Mouse (Mus musculus): ENCODE measurements around the gene Mul1. TPM values are rescaled to one million over a fixed set of nuclear protein-coding genes. Genes with fewer than 3 reads are reported as not detected.
"Not testable (repeated sequence)": the region's sequence is repeated elsewhere in the genome, so short reads cannot be mapped to it uniquely, and the experiment has no call there.

Mul1 gene
- polyA plus RNA-seq, 1 experiment from 2014 or later = 22.3 TPM

- ATAC-seq (replicated peaks; ENCODE audit: extremely low read depth, insufficient read depth, low FRiP score) = no peak
- H3K36me3 ChIP-seq (ENCODE audit: control insufficient read depth, insufficient read depth) = no peaks in the 10 kb centered on the region
- 52% methylated on average over 7 of the region's 7 CpGs for WGBS
Observed at GRCm38 (mm10) chr4:138411504-138412121, 22.9 kb upstream of the Mul1 start.

GRCm38 (mm10) chr4:138414725-138415124 lies 19.7 kb upstream of the Mul1 start:
- no peaks in the 10 kb centered on the region for H3K9me3 ChIP-seq (replicated peaks; ENCODE audit: control insufficient read depth, low read length)
- H3K36me3 ChIP-seq (ENCODE audit: control insufficient read depth, insufficient read depth) = no peaks in the 10 kb centered on the region
- H3K9ac ChIP-seq (ENCODE audit: low read length) = no peak overlapping the region
- H3K4me2 ChIP-seq (ENCODE audit: low read depth, low read length) = no peak overlapping the region
- 9% methylated on average over 5 of the region's 6 CpGs for WGBS
- no peak overlapping the region for H3K4me3 ChIP-seq (ENCODE audit: low read length)
- peak; percentile 28; the same call in 1 of the 2 replicates for ATAC-seq (replicated peaks; ENCODE audit: extremely low read depth, insufficient read depth, low FRiP score)
- no peak overlapping the region; the same call in 1 of the 2 replicates for H3K27ac ChIP-seq (ENCODE audit: low read length)
- H3K27me3 ChIP-seq (ENCODE audit: control insufficient read depth, insufficient read depth, low read length) = peaks cover 18% of the 10 kb centered on the region
- H3K4me1 ChIP-seq (ENCODE audit: control insufficient read depth, insufficient read depth, low read length) = peaks cover 6% of the 10 kb centered on the region

More at GRCm38 (mm10) chr4:138411504-138412121, 22.9 kb upstream of the Mul1 start:
- Histone ChIP-seq H3K27ac (ENCODE audit: low read length) (no peak overlapping the region), H3K27me3 (ENCODE audit: control insufficient read depth, insufficient read depth, low read length) (peaks cover 10% of the 10 kb centered on the region), H3K4me3 (ENCODE audit: low read length) (no peak overlapping the region), H3K9me3 (replicated peaks; ENCODE audit: control insufficient read depth, low read length) (no peaks in the 10 kb centered on the region), H3K9ac (ENCODE audit: low read length) (no peak overlapping the region), H3K4me1 (ENCODE audit: control insufficient read depth, insufficient read depth, low read length) (peaks cover 6% of the 10 kb centered on the region), H3K4me2 (ENCODE audit: low read depth, low read length) (no peak overlapping the region)

GRCm38 (mm10) chr4:138415991-138416390 lies 18.5 kb upstream of the Mul1 start:
- Histone ChIP-seq H3K4me1 (ENCODE audit: control insufficient read depth, insufficient read depth, low read length) (peaks cover 6% of the 10 kb centered on the region), H3K27ac (ENCODE audit: low read length) (no peak overlapping the region), H3K27me3 (ENCODE audit: control insufficient read depth, insufficient read depth, low read length) (peaks cover 21% of the 10 kb centered on the region), H3K9me3 (replicated peaks; ENCODE audit: control insufficient read depth, low read length) (no peaks in the 10 kb centered on the region), H3K4me3 (ENCODE audit: low read length) (no peak overlapping the region), H3K36me3 (ENCODE audit: control insufficient read depth, insufficient read depth) (no peaks in the 10 kb centered on the region), H3K4me2 (ENCODE audit: low read depth, low read length) (no peak overlapping the region), H3K9ac (ENCODE audit: low read length) (no peak overlapping the region)
- WGBS = 72% methylated on average over 3 of the region's 3 CpGs
- no peak for ATAC-seq (replicated peaks; ENCODE audit: extremely low read depth, insufficient read depth, low FRiP score)

GRCm38 (mm10) chr4:138416414-138416813 lies 18.1 kb upstream of the Mul1 start:
- H3K4me1 ChIP-seq (ENCODE audit: control insufficient read depth, insufficient read depth, low read length) = peaks cover 6% of the 10 kb centered on the region
- no peak overlapping the region for H3K27ac ChIP-seq (ENCODE audit: low read length)
- WGBS = 53% methylated on average over 5 of the region's 5 CpGs
- peaks cover 23% of the 10 kb centered on the region for H3K27me3 ChIP-seq (ENCODE audit: control insufficient read depth, insufficient read depth, low read length)
- H3K9ac ChIP-seq (ENCODE audit: low read length) = no peak overlapping the region
- no peak for ATAC-seq (replicated peaks; ENCODE audit: extremely low read depth, insufficient read depth, low FRiP score)
- H3K4me2 ChIP-seq (ENCODE audit: low read depth, low read length) = no peak overlapping the region
- no peaks in the 10 kb centered on the region for H3K9me3 ChIP-seq (replicated peaks; ENCODE audit: control insufficient read depth, low read length)
- H3K4me3 ChIP-seq (ENCODE audit: low read length) = no peak overlapping the region
- no peaks in the 10 kb centered on the region for H3K36me3 ChIP-seq (ENCODE audit: control insufficient read depth, insufficient read depth)

- WGBS = 79% methylated on average over 4 of the region's 4 CpGs
- peaks cover 25% of the 10 kb centered on the region for H3K27me3 ChIP-seq (ENCODE audit: control insufficient read depth, insufficient read depth, low read length)
- no peak for ATAC-seq (replicated peaks; ENCODE audit: extremely low read depth, insufficient read depth, low FRiP score)
Observed at GRCm38 (mm10) chr4:138417882-138418281, 16.6 kb upstream of the Mul1 start.

GRCm38 (mm10) chr4:138418340-138418957 lies 16.0 kb upstream of the Mul1 start:
- no peak overlapping the region for H3K27ac ChIP-seq (ENCODE audit: low read length)
- H3K27me3 ChIP-seq (ENCODE audit: control insufficient read depth, insufficient read depth, low read length) = peaks cover 25% of the 10 kb centered on the region
- WGBS = 52% methylated on average over 11 of the region's 11 CpGs
- no peak overlapping the region for H3K4me2 ChIP-seq (ENCODE audit: low read depth, low read length)
- peaks cover 6% of the 10 kb centered on the region for H3K4me1 ChIP-seq (ENCODE audit: control insufficient read depth, insufficient read depth, low read length)
- H3K9me3 ChIP-seq (replicated peaks; ENCODE audit: control insufficient read depth, low read length) = 0 out of 2 replicates have a peak, but pooled peaks cover 3% of the 10 kb centered on the region
- no peak overlapping the region for H3K9ac ChIP-seq (ENCODE audit: low read length)
- ATAC-seq (replicated peaks; ENCODE audit: extremely low read depth, insufficient read depth, low FRiP score) = no peak
- H3K36me3 ChIP-seq (ENCODE audit: control insufficient read depth, insufficient read depth) = no peaks in the 10 kb centered on the region
- no peak overlapping the region for H3K4me3 ChIP-seq (ENCODE audit: low read length)

More at GRCm38 (mm10) chr4:138417882-138418281, 16.6 kb upstream of the Mul1 start:
- H3K36me3 ChIP-seq (ENCODE audit: control insufficient read depth, insufficient read depth) = no peaks in the 10 kb centered on the region
- H3K9me3 ChIP-seq (replicated peaks; ENCODE audit: control insufficient read depth, low read length) = no peaks in the 10 kb centered on the region
- H3K4me2 ChIP-seq (ENCODE audit: low read depth, low read length) = no peak overlapping the region
- H3K4me1 ChIP-seq (ENCODE audit: control insufficient read depth, insufficient read depth, low read length) = peaks cover 6% of the 10 kb centered on the region
- H3K9ac ChIP-seq (ENCODE audit: low read length) = no peak overlapping the region
- H3K27ac ChIP-seq (ENCODE audit: low read length) = no peak overlapping the region
- no peak overlapping the region for H3K4me3 ChIP-seq (ENCODE audit: low read length)

- H3K4me2 ChIP-seq (ENCODE audit: low read depth, low read length) = no peak overlapping the region
- 0 out of 2 replicates have a peak, but pooled peaks cover 3% of the 10 kb centered on the region for H3K9me3 ChIP-seq (replicated peaks; ENCODE audit: control insufficient read depth, low read length)
- no peak overlapping the region for H3K27ac ChIP-seq (ENCODE audit: low read length)
- 74% methylated on average over 6 of the region's 6 CpGs for WGBS
- no peak overlapping the region for H3K9ac ChIP-seq (ENCODE audit: low read length)
- H3K4me1 ChIP-seq (ENCODE audit: control insufficient read depth, insufficient read depth, low read length) = no peaks in the 10 kb centered on the region
- peaks cover 9% of the 10 kb centered on the region for H3K27me3 ChIP-seq (ENCODE audit: control insufficient read depth, insufficient read depth, low read length)
- no peak for ATAC-seq (replicated peaks; ENCODE audit: extremely low read depth, insufficient read depth, low FRiP score)
- no peak overlapping the region for H3K4me3 ChIP-seq (ENCODE audit: low read length)
- no peaks in the 10 kb centered on the region for H3K36me3 ChIP-seq (ENCODE audit: control insufficient read depth, insufficient read depth)
Observed at GRCm38 (mm10) chr4:138425028-138425427, 9.4 kb upstream of the Mul1 start.

- 84% methylated on average over 14 of the region's 14 CpGs for WGBS
- H3K4me1 ChIP-seq (ENCODE audit: control insufficient read depth, insufficient read depth, low read length); ATAC-seq (replicated peaks; ENCODE audit: extremely low read depth, insufficient read depth, low FRiP score); H3K4me2 ChIP-seq (ENCODE audit: low read depth, low read length); H3K36me3 ChIP-seq (ENCODE audit: control insufficient read depth, insufficient read depth); H3K4me3 ChIP-seq (ENCODE audit: low read length); H3K9me3 ChIP-seq (replicated peaks; ENCODE audit: control insufficient read depth, low read length); H3K27ac ChIP-seq (ENCODE audit: low read length); H3K9ac ChIP-seq (ENCODE audit: low read length); H3K27me3 ChIP-seq (ENCODE audit: control insufficient read depth, insufficient read depth, low read length): not testable (repeated sequence)
Observed at GRCm38 (mm10) chr4:138425604-138426003, 8.9 kb upstream of the Mul1 start.
